Mouse (Mus musculus) heart, adult 9 months (tissue): ENCODE results near the gene Cldn4.
"Not testable (repeated sequence)": the region's sequence is repeated elsewhere in the genome, so short reads cannot be mapped to it uniquely, and the experiment has no call there.

Source experiments
- DNase-seq, 2 experiments: peaks; one replicate each; pipeline ENCODE4 v3.0.0; 2022; ENCODE audit warnings: low spot score in 2 of 2

Gene Cldn4

DNA sequence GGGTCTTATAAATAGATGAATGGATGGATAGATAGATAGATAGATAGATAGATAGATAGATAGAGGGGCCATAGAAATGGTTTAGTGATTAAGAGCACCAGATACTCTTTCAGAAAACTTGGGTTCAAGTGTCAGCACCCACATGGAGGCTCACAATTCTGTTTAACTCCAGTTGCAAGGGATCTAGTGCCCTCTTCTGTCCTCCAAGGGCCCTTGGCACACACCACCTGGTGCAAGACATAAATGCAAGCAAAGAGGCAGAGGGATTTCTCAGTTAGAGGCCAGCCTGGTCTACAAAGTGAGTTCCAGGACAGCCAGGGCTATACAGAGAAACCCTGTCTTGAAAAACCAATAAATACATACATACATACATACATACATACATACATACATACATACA lies 17.9 kb upstream of the Cldn4 start:
- not testable (repeated sequence) for DNase-seq

DNA sequence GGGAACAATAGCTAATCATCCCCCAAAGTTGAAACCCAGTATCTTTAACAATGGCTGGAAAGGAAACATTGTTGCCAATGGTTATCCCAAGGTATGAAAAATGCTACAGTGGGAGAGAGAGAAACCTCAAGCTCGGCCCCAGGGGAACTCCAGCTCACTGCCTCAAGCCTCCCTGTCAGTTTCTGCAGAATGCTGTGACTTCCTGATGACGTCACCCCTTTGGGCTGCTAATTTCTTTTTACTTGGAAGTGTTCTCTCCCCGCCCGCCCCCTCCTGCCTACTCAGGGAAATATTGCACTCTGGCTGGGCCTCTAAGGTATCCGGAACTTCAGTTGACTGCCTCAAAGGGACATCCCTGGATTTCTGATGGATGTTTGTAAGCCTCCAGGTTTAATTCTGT lies 16.8 kb upstream of the Cldn4 start:
- peak; percentile 45 to 48 for DNase-seq

DNA sequence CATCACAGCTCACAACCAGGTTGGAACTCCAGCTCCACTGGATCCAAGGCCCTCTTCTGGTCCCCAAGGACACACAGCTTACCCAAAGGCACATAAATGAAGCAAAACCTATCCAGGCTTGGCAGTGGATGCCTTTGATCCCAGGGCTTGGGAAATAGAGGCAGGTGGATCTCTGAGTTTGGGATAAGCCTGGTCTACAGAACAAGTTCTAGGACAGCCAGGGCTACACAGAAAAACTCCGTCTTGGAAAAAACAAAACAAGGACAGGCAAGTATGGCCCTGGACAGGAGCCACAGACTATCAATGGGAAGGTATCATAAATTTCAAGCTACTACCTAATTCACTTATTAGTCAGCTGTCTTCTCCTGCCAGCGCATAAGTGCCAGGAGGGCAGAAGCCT lies 14.8 kb upstream of the Cldn4 start:
- no peak for DNase-seq

DNA sequence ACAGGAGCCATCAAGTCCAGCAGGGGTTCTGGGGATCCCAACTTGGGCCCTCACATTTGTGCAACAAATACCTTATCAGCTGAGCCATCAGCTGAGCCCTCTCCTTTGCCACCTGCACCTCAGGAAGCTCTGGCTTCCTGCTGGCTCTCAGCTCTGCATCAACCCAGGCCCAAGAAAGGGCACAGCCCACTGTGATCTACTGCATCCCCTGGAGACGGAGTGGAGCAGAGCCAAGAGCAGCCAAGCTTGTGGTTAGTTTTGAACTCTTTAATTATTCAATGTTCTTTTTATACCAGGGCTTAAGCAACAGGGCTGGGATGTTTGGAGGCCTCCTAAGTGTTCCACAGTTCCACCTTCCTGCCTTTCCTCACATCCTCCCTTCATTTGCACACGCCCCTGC lies 13.7 kb upstream of the Cldn4 start:
- DNase-seq = no peak

DNA sequence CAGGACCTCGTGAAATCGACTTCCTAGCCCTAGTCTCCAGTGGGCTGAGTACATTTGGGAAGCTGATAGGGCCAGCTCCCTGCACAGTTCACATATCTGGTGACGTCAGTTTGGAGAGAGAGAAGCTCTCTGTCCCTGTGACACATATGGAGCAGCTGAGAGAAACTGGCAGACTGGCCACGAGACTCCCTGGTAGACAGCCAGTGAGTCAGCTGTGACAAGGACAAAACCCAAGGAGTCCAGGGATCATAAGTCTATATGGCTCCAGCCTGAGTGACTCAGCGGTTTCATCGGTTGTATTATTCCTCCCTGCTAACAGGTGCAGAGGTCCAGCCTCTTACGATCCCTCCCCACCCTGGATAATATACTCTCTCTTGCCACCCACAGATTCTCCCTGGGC lies 12.4 kb upstream of the Cldn4 start:
- DNase-seq = peak; percentile 49 to 72

DNA sequence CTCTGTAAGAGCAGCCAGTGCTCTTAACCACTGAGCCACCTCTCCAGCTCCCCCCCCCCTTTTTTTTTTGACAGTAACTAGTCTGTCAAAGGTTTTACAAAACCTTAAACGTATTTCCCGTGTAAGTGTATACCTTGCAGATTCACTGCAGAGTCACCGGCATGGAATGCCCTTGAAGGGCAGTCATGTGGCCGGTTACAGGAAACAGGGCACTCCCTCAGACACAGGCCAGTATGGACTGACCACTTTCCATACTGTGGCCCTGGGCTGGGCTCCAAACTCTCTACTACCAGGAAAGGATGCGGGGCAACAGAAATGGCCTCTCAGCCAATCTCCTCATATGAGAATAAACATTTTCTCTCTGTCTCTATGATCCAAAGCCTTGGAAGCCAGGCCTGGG lies 8.8 kb upstream of the Cldn4 start:
- no peak for DNase-seq

DNA sequence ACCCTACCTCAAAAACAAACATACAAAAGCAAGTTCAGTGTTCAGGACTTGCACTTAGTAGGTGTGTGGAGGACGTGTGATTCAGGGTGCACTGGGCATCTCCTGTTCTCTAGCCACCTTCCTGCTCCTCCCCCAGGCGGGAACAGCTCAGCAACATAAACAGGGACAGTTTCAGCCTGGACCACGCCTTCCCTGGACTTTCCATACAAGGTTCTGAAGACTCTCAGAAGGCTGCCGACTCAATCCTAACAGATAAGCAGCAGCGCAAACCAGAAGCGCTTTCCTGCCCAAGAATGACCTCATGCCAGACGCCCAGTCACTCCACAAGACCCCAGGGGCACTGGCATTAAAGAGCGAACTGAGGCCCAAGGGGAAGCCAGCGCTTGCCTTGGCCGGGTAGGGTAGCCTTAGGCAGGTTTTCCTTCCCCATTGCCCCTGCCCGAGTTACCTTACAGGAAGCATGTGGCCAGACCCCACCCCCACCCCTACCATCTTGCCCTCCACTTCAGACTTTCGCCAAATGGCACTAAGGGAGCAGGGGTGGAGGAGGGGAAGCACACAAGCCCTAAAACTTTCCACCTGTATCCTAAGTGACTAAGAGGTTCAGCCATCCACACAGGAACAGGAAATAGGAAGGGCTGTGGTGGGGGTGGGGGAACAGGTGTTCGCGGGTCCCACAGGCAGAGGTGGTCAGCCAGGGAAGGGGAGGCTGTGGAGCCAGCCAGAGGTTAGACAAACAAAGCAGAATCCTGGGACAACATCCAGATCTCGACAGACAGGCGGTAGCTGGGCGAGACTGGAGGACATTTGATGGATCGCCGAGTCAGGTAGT lies 4.5 kb upstream of the Cldn4 start:
- DNase-seq = peak; percentile 21 to 50

DNA sequence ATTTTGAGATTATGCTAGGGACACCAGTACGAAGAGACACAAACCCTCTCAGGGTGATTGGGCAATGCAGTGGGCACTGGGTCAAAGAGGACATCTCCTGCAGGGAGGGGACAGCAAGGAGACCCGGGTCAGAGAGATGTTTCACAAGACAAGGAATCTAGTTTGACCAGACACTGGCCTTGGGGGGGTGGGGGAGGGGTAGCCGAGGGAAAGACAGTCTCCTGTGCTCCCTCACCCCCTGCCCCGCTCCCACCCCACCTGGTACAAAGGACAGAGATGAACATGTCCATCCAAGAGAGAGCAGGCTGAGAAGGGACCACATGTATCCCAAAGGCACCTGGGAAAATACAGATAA lies 1.3 kb upstream of the Cldn4 start:
- DNase-seq = no peak

DNA sequence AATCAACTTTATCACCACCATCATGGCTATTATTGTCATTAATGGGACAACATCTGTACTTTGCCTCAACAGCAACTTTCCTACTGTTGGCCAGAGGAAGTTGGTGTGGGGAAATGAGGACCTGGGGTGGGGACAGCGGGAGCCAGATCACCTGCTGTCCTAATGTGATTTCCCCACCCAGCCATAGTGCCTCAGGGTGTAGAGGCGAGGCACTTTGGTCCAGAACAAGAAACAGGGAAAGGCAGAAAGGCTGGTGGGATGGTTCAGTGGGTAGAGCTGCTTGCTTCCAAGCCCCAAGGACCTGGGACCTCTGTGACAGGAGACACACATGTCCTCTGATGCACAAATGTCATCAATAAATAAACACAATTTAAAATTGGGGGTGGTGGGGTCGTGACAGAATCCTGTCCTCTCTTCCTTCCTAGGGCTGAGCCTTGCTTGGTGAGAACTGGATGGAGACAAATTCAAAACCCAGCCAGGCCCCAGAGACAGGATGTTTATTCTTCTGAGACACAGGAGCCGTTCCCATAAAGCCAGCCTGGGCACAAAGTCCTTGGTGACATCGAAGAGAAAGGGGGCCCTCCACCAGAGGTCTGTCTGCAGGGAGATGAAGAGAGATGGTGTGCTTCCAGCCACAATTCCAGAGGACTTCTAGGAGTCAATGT lies 818 bp upstream of the Cldn4 start:
- DNase-seq = no peak

DNA sequence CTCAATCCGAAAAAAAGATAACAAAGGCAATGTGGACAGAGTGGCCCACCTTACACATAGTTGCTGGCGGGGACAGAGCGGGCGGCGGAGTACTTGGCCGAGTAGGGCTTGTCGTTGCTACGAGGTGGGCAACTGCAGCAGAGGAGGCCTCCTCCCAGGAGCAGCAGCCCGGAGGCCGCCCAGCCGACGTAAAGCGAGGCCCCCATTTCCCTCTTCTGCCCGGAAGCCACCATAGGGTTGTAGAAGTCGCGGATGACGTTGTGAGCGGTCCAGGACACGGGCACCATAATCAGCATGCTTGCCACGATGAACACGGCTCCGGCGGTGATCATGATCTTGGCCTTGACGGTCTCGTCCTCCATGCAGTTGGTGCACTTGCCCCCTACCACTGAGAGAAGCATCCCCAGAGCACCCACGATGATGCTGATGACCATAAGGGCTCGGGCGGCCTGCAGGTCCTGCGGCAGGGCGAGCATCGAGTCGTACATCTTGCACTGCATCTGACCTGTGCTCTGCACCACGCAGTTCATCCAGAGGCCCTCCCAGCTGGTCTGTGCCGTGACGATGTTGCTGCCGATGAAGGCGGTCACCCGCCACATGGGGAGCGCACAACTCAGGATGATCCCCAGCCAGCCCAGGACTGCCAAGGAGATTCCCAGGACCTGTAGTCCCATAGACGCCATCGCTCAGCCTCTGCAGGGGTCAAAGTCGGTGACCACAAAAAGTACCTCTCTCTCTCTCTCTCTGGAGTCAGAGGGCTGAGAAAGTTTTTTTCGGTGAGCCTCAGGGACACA lies 474 bp downstream of the Cldn4 start:
- no peak for DNase-seq

DNA sequence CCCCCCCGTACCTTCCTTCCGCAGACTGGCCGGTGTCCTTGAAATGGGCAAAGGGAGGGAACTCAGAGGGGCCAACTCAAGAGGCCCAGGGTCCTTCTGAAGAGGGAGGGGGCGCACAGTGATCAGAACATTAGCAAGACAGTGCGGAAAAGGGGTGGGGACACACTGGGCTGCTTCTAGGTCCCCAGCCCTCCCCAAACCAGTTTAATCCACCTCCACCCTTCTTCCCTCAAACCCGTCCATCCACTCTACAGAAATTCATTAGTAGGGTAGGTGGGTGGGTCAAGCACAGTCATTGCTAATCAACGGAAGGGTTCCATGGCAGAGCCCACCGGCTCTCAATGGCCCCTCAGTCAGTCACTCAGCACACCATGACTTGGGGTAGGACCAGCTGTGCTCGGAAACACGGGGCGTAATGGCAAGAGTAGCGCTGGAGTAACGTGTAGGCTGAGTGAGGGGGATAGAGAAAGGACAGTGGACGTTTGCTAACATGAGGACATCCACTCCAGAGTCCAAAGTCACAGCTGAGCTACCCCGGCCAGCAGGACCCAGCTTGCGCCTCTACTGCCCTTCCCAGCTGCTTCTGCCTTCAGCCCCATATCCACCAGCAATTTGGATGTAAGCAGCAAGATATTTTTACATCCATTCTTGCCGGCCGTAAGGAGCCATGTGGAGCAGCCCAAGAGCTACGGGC lies 1.3 kb downstream of the Cldn4 start:
- no peak for DNase-seq

DNA sequence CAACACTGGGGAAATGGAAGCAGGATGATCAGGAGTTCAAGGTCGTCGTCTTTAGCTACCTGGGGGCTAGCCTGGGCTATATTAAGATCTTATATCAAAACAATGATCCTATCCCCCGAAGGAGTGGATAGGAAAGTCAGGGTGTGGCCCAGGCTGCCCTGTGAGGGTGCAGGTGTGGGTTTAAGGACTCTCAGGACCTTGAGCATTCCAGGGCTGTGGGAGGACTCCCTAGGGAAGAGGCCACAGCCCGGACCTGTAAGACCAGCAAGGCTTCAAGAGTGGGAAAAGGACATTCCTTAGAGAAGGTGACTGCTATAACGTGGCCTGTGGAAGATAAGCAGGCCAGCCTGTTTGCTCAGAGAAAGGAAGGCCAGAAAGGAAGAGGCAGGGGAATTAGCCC lies 2.6 kb downstream of the Cldn4 start:
- no peak for DNase-seq

DNA sequence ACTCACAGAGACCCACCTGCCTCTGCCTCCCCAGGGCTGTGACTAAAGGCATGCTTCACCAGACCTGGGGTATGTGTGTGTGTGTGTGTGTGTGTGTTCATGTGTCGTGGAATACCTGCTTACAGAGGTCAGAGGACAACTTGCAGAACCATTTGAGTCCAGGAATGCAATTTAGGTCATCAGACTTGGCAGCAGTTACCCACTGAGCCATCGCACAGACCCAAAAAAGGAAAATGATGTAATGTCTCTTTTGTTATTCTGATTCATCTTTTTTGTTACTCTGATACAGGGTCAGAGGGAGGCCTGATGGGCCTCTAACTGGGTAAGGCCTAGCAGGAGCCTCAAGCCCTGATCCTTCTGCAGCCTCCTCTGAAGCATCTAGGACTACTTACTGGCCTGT lies 4.0 kb downstream of the Cldn4 start:
- peak in 1 of 2 experiments; percentile 18 for DNase-seq

DNA sequence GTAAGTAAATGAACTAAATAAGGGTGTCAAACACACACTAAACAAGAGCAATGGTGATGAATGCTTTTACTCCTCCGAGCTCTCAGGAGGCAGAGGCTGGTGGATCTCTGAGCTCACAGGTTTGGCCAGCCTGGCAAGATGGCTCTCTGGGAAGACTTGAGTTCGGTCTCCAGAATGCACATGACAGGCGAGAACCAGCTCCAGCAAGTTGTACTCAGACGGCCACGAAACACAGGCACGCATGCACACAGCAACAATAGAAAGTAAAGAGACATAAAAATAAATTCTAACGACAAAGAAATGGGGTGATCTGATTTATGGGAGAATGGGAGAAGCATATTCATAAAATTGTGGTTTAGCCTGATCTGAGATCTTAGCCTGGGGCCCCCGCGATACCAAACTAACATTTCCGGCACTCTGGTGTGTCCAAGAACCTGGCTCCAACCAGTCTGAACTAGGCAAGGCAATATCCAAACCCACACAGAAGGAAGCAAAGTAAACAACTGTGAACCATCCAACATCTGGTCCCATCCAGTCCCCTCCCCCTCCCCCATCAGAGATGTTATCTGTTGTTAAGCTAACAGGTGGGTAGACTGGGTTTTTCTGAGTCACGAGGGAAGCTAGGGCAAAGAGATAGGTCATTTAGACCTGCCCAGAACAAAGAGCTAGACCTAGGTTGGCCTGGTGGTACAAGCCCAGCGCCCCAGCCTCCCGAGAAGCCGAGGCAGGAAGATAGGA lies 5.1 kb downstream of the Cldn4 start:
- no peak for DNase-seq

DNA sequence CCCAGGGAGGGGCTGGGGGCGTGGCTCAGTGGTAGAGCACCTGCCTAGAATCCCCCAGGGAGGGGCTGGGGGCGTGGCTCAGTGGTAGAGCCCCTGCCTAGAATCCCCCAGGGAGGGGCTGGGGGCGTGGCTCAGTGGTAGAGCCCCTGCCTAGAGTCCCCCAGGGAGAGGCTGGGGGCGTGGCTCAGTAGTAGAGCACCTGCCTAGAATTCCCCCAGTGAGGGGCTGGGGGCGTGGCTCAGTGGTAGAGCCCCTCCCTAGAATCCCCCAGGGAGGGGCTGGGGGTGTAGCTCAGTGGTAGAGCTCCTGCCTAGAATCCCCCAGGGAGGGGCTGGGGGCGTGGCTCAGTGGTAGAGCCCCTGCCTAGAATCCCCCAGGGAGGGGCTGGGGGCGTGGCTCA lies 7.2 kb downstream of the Cldn4 start:
- not testable (repeated sequence) for DNase-seq

DNA sequence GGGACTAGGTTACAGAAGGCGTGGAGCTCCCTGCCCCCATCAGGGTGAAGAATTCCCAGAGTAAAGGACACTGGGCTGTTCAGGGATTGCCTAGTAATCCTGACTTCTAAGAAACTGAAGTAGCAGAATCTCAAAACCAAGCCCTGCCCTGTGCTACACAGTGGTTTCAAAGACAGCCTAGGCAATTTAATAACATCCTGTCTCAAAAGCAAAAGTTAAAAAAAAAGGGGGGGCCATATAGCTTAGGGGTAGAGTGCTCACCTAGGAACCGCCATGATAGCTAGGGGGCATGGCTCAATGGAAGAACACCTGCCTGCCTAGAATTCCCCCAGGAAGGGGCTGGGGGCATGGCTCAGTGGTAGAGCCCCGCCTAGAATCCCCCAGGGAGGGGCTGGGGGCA lies 7.7 kb downstream of the Cldn4 start:
- DNase-seq = no peak

DNA sequence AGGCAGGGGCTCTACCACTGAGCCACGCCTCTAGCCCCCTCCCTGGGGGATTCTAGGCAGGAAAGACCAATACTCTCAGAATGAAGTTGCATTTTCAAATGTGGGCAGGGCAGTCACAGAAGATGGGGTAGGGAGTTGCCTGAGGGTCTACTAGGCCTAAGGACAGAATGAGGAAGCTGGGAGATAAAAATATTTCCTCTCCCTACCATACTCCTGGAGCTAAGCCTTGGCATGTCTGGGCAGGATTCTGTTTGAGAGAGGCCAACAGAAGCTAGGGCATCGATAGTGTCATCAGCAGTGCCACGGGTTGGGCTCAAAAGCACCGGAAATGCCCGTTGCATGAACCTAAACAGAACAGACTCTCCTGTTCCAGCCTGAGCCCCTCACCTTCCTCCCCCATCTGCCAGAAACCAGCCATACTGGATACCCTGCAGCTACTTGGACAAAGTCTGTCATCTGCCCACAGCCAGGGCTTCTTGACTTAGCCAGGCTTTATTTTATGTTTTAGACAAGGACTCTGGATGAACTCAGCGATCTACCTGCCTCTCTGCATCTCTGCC lies 10.0 kb downstream of the Cldn4 start:
- DNase-seq = no peak

DNA sequence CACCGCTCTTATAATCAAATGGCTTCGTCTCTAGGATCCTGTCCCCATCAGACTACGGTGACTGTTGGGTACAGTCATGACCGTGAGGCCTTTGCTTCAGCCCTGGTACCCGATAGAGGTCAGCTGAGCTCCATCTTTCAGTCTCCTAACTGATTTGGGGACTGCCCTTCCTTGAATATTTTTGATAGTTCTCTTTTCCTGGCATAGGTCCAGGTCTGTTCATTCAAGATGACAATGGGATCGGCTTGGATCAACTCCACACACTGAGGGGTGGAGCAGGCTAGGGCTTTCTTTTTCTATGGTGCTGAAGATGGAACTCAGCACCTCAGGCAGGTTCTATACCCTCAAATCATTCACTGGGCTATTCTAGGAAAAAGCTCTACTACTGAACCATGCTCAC lies 10.7 kb downstream of the Cldn4 start:
- no peak for DNase-seq

DNA sequence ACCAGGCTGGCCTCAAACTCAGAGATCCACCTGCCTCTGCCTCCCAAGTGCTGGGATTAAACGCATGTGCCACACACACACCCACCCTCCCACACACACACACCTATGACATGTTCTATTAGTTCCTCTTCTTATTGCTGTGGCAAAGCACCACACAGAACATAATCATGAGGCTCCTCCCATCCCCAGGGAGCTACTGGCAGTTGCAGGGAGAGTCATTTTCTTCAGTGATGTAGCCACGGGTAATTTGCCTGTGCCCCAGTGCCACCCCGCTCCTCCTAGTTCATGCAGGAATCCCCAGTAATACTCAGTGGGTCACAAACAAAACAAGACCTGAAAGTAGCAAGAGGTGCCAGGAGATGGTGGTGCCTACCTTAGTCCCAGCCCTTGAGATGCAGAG lies 12.1 kb downstream of the Cldn4 start:
- DNase-seq = no peak

DNA sequence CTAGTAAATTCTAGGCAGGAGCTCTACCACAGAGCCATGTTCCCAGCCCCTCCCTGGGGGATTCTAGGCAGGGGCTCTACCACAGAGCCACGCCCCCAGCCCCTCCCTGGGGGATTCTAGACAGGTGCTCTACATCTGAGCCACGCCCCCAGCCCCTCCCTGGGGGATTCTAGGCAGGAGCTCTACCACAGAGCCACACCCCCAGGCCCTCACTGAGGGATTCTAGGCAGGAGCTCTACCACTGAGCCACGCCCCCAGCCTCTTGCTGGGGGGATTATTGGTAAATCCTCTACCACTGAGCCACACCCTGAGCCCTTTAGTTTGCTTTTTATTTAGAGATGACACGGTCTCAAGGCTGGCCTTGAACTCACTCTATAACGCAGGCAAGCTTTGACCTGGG lies 13.0 kb downstream of the Cldn4 start:
- not testable (repeated sequence) for DNase-seq

DNA sequence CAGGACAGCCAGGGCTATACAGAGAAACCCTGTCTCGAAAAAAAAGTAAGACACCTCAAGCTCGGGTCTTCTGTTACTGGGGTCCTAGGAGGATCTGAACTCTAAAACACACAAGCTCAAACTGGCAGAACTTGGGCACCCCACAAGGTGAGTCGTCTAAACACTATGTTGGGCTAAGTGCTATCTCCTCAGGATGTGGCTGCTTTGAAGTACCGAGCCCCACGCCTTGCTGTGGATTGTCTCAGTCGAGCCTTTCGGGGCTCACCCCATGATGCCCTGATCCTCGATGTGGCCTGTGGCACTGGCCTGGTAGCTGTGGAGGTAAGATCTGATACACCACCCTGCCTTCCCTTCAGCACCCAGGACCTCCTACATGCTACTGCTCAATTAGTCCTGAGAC lies 13.5 kb downstream of the Cldn4 start:
- no peak for DNase-seq
